Mouse (Mus musculus) c-Kit-positive CD71-negative TER-119-negative erythroid progenitor cells, embryonic 14.5 days (primary cell): ENCODE results near the gene Map3k13.
"Not testable (repeated sequence)": the region's sequence is repeated elsewhere in the genome, so short reads cannot be mapped to it uniquely, and the experiment has no call there.

Experiments used
- DNase-seq: peaks from one replicate; pipeline ENCODE4 v3.0.0-alpha.2; 2013; ENCODE audit warnings: low read depth

The Map3k13 gene

GRCm38 (mm10) chr16:21807786-21808185 is 13.6 kb downstream of the Map3k13 start:
- not testable (repeated sequence) for DNase-seq

GRCm38 (mm10) chr16:21813164-21813834 is 19.2 kb downstream of the Map3k13 start:
- DNase-seq: no peak

GRCm38 (mm10) chr16:21814861-21815668 is 20.9 kb downstream of the Map3k13 start:
- DNase-seq: no peak

GRCm38 (mm10) chr16:21815669-21816010 is 21.5 kb downstream of the Map3k13 start:
- DNase-seq: no peak

GRCm38 (mm10) chr16:21818132-21818531 is 24.0 kb downstream of the Map3k13 start:
- DNase-seq: peak; percentile 23

GRCm38 (mm10) chr16:21818629-21819028 is 24.5 kb downstream of the Map3k13 start:
- no peak for DNase-seq

GRCm38 (mm10) chr16:21825612-21826031 is 31.5 kb downstream of the Map3k13 start:
- DNase-seq: no peak

GRCm38 (mm10) chr16:21827153-21827552 is 33.0 kb downstream of the Map3k13 start:
- DNase-seq: no peak

- no peak for DNase-seq
Observed at GRCm38 (mm10) chr16:21827581-21827980, 33.4 kb downstream of the Map3k13 start.

GRCm38 (mm10) chr16:21829711-21830110 is 35.6 kb downstream of the Map3k13 start:
- no peak for DNase-seq

- no peak for DNase-seq
Observed at GRCm38 (mm10) chr16:21830784-21831183, 36.6 kb downstream of the Map3k13 start.

GRCm38 (mm10) chr16:21831764-21832163 is 37.6 kb downstream of the Map3k13 start:
- DNase-seq: no peak

- DNase-seq: no peak
Observed at GRCm38 (mm10) chr16:21833469-21833868, 39.3 kb downstream of the Map3k13 start.

- DNase-seq: no peak
Observed at GRCm38 (mm10) chr16:21833970-21834369, 39.8 kb downstream of the Map3k13 start.

GRCm38 (mm10) chr16:21834866-21835583 is 40.9 kb downstream of the Map3k13 start:
- DNase-seq: no peak

GRCm38 (mm10) chr16:21835584-21835931 is 41.4 kb downstream of the Map3k13 start:
- no peak for DNase-seq

- no peak for DNase-seq
Observed at GRCm38 (mm10) chr16:21836311-21837072, 42.3 kb downstream of the Map3k13 start.

GRCm38 (mm10) chr16:21837694-21838093 is 43.5 kb downstream of the Map3k13 start:
- DNase-seq: no peak

GRCm38 (mm10) chr16:21845800-21846671 is 51.9 kb downstream of the Map3k13 start:
- peak; percentile 29 for DNase-seq

- no peak for DNase-seq
Observed at GRCm38 (mm10) chr16:21848444-21848843, 54.3 kb downstream of the Map3k13 start.

GRCm38 (mm10) chr16:21848847-21849246 is 54.7 kb downstream of the Map3k13 start:
- DNase-seq: no peak
